Mouse (Mus musculus) kidney, postnatal 0 days (tissue): ENCODE results near the gene Gm49366. TPM values are rescaled to one million over a fixed set of nuclear protein-coding genes. Genes with fewer than 3 reads are reported as not detected.
A peak's percentile ranks its signal among the peaks of the same experiment; 100 is the strongest.
"Not testable (repeated sequence)": the region's sequence is repeated elsewhere in the genome, so short reads cannot be mapped to it uniquely, and the experiment has no call there.

Source experiments
- ATAC-seq: fragments of 200-750 bp; cut with Nextera tagmentation; replicated peaks from 2 replicates; pipeline ENCODE4 v1.8.0; 2017; ENCODE audit warnings: low read depth, moderate number of reproducible peaks, moderate TSS enrichment, moderate library complexity; ENCODE audit not compliant: low FRiP score
- DNase-seq: peaks from one replicate; pipeline ENCODE4 v3.0.0-alpha.2; 2016; ENCODE audit warnings: low spot score
- H3K27ac ChIP-seq: fragments of 300-500 bp; sonication (generic); 2 replicates; pipeline ENCODE4 v1.5.1; 2014; ENCODE audit warnings: mild to moderate bottlenecking
- H3K27me3 ChIP-seq: fragments of 300-500 bp; sonication (generic); 2 replicates; pipeline ENCODE4 v1.6.1; 2014; ENCODE audit warnings: low read length, mixed read lengths; ENCODE audit not compliant: insufficient read depth
- H3K36me3 ChIP-seq: fragments of 300-500 bp; sonication (generic); 2 replicates; pipeline ENCODE4 v1.6.1; 2014; ENCODE audit warnings: low read length, mixed read lengths; ENCODE audit not compliant: insufficient read depth
- H3K4me1 ChIP-seq: fragments of 300-500 bp; sonication (generic); replicated peaks from 2 replicates; pipeline ENCODE4 v1.6.1; 2014; ENCODE audit warnings: antibody characterized with exemption, low read length, mixed read lengths; ENCODE audit not compliant: insufficient read depth
- H3K4me2 ChIP-seq: fragments of 300-500 bp; sonication (generic); 2 replicates; pipeline ENCODE4 v1.6.1; 2014; ENCODE audit warnings: mild to moderate bottlenecking, low read length, moderate library complexity, mixed read lengths
- H3K4me3 ChIP-seq: fragments of 300-500 bp; sonication (generic); replicated peaks from 2 replicates; pipeline ENCODE4 v1.5.1; 2014; ENCODE audit warnings: low read depth, low read length
- H3K9ac ChIP-seq: fragments of 300-500 bp; sonication (generic); 2 replicates; pipeline ENCODE4 v1.6.1; 2014; ENCODE audit warnings: low read depth, low read length
- H3K9me3 ChIP-seq: fragments of 300-500 bp; sonication (generic); replicated peaks from 2 replicates; pipeline ENCODE4 v1.6.1; 2016; ENCODE audit warnings: low read length, inconsistent platforms, mixed read lengths
- CTCF ChIP-seq: IDR thresholded peaks from 2 replicates; pipeline ENCODE4 v1.5.1; 2016; ENCODE audit warnings: antibody characterized with exemption, low read depth, mild to moderate bottlenecking, moderate library complexity
- WGBS: fragments of 180-500 bp; shearing (Covaris S2); extraction: QIAGEN DNeasy Blood & Tissue Kit; methylation state at CpG from one replicate; pipeline ENCODE4 v1.1.7; 2014; 5-methylcytosine and 5-hydroxymethylcytosine counted together
- polyA plus RNA-seq: library from polyadenylated mRNA; unstranded; fragments of >200 nt; fragmentation: Nextera tagmentation; extraction: Ambion mirVana; gene quantifications from 2 replicates; pipeline ENCODE4 v1.2.1, GENCODE M21; 2015

The Gm49366 gene
- polyA plus RNA-seq, 1 experiment from 2014 or later, result not detected

DNA sequence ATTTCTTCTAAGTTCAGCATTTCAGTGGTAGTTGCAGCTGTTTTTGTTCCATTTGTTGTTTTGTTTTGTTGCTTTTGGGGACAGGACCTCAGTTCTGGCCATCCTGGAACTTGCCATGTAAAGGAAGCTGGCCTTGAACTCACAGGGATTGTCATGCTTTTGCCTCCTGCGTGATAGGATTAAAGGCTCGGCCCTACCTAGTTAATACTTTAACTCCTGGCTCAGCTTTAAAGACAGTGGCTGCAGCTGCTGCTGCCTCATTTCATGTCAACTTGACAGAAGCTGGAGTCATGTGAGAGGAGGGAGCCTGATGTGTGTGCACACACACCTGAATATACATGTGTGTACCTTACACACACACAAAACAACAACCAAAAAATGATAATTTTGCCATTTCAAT lies 5.3 kb downstream of the Gm49366 start:
- TF ChIP-seq CTCF, result no peak
- 58% methylated on average over 2 of the region's 2 CpGs for WGBS
- Histone ChIP-seq H3K4me3 (no peak overlapping the region), H3K4me1 (no peaks in the 10 kb centered on the region), H3K9ac (no peak overlapping the region), H3K27me3 (no peaks in the 10 kb centered on the region), H3K4me2 (no peak overlapping the region), H3K9me3 (no peaks in the 10 kb centered on the region), H3K27ac (no peak overlapping the region), H3K36me3 (no peaks in the 10 kb centered on the region)
- no peak; the same call in 1 of the 2 replicates for ATAC-seq
- DNase-seq, result no peak

- WGBS, result 95% methylated on average over 1 of the region's 1 CpGs
- no peak for ATAC-seq
Measured at GRCm38 (mm10) chr12:84046906-84047305, 8.2 kb downstream of the Gm49366 start.

GRCm38 (mm10) chr12:84050744-84051143 lies 12.0 kb downstream of the Gm49366 start:
- WGBS, result 72% methylated on average over 5 of the region's 5 CpGs
- peak; percentile 79 for ATAC-seq
- H3K27me3 ChIP-seq, H3K9ac ChIP-seq, H3K4me2 ChIP-seq, H3K36me3 ChIP-seq, H3K4me1 ChIP-seq, H3K9me3 ChIP-seq, H3K4me3 ChIP-seq, DNase-seq: not testable (repeated sequence)
- 0 out of 2 replicates have a peak overlapping the region, but pooled peaks have one; percentile 70 for H3K27ac ChIP-seq

More at GRCm38 (mm10) chr12:84046906-84047305, 8.2 kb downstream of the Gm49366 start:
- Histone ChIP-seq H3K4me3 (no peak overlapping the region), H3K9ac (no peak overlapping the region), H3K27me3 (no peaks in the 10 kb centered on the region), H3K36me3 (no peaks in the 10 kb centered on the region), H3K27ac (no peak overlapping the region), H3K9me3 (no peaks in the 10 kb centered on the region), H3K4me2 (no peak overlapping the region), H3K4me1 (no peaks in the 10 kb centered on the region)
- DNase-seq, result no peak
- no peak for TF ChIP-seq CTCF

GRCm38 (mm10) chr12:84051937-84052474 lies 13.3 kb downstream of the Gm49366 start, which contains the start of gene Acot3:
Acot3 (plus strand) TSS chr12:84052144.
- 0 out of 2 replicates have a peak, but pooled peaks cover 3% of the 10 kb centered on the region for H3K27me3 ChIP-seq
- ATAC-seq, result peak; percentile 45; the same call in 1 of the 2 replicates
- DNase-seq, result no peak
- H3K4me2 ChIP-seq, result peak within 1 kb of the TSS; percentile 72
- peak within 1 kb of the TSS; percentile 29; the same call in 1 of the 2 replicates for H3K4me3 ChIP-seq
- no peak within 1 kb of the TSS for H3K9ac ChIP-seq
- TF ChIP-seq CTCF, result no peak
- no peaks in the 10 kb centered on the region for H3K4me1 ChIP-seq
- no peaks in the 10 kb centered on the region for H3K9me3 ChIP-seq
- no peaks in the 10 kb centered on the region for H3K36me3 ChIP-seq
- WGBS, result 68% methylated on average over 5 of the region's 5 CpGs
- peak within 1 kb of the TSS; percentile 70 for H3K27ac ChIP-seq

DNA sequence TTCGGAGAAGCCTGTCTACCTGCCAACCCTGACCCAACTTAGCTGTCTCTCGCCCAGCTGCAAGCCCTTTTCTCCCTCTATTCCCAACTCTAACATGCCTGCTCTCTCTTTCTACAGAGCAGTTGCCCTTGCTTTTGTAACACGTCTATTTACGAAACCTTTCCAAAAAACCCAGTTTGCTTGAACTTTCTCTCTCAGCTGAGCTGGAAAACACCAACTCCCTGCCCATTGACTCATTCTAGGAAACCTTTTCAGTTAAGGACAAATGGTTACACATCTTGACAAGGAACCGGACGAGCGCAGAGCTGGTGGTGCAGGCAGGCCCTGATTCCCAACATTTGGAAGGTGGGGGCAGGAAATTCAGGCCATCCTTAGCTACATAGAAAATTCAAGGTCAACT lies 13.9 kb downstream of the Gm49366 start:
- DNase-seq (no peak), ATAC-seq (no peak)
- TF ChIP-seq CTCF, result no peak
- Histone ChIP-seq H3K4me2 (peak overlapping the region; percentile 72; the same call in 1 of the 2 replicates), H3K36me3 (no peaks in the 10 kb centered on the region), H3K4me1 (no peaks in the 10 kb centered on the region), H3K9me3 (no peaks in the 10 kb centered on the region), H3K4me3 (peak overlapping the region; percentile 29; the same call in 1 of the 2 replicates), H3K27me3 (0 out of 2 replicates have a peak, but pooled peaks cover 3% of the 10 kb centered on the region), H3K9ac (no peak overlapping the region), H3K27ac (peak overlapping the region; percentile 54; the same call in 1 of the 2 replicates)
- 85% methylated on average over 7 of the region's 7 CpGs for WGBS

DNA sequence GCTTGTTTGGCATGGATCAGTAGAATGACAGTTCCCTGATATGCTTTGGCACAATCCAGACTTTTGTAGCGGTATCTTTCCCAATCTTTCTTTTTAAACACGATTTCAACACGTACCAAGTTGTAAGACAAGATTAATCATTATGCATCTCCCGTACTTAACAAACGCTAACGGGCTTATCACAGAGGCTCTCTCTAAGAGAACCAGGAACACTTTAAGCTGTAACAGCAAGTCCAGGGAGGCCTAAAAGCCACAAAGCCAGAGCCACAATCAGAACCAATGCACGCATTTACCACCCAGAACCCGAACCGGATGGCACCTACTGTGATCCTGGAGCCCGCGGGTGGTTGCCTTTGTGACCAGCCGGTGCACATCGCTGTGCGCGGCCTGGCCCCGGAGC lies 14.4 kb downstream of the Gm49366 start:
- WGBS, result 13% methylated on average over 16 of the region's 16 CpGs
- Histone ChIP-seq H3K4me1 (no peaks in the 10 kb centered on the region), H3K4me3 (peak overlapping the region; percentile 29), H3K27ac (peak overlapping the region; percentile 54; the same call in 1 of the 2 replicates), H3K36me3 (no peaks in the 10 kb centered on the region), H3K9ac (peak overlapping the region; percentile 43; the same call in 1 of the 2 replicates), H3K4me2 (peak overlapping the region; percentile 72), H3K27me3 (0 out of 2 replicates have a peak, but pooled peaks cover 3% of the 10 kb centered on the region), H3K9me3 (no peaks in the 10 kb centered on the region)
- DNase-seq (no peak), ATAC-seq (no peak)
- TF ChIP-seq CTCF, result no peak
